10 mouse cellular contexts compared by ENCODE assay signal in genomic region chr4:58447841-58448240, GRCm38 (mm10).
DNase-seq lines count a peak whose midpoint lies in the region; TF ChIP-seq lines count a peak whose summit lies in the region.
"Had no signal": no experiment of that assay in that cellular context is flagged by ENCODE, and none has a peak within 500 bp of the region (broad histone marks: within the 10 kb centered on the region; RNA-seq: fewer than 3 reads in every experiment).

No protein-coding gene starts in this region.

- no peak overlapping the region for H3K4me3 ChIP-seq in heart, adult 2 months
- H3K4me3 ChIP-seq in heart, embryonic 10.5 days = no peak overlapping the region

- no peak for TF ChIP-seq POLR2A in heart, adult 2 months (IDR thresholded peaks at IDR 0.05; ENCODE audit: insufficient read depth, low read depth, low read length)

- H3K9ac ChIP-seq in heart, adult 2 months (ENCODE audit: low read depth, low read length) = no peak overlapping the region
- H3K9ac ChIP-seq: liver, embryonic 14.5 days had no signal

- H3K27me3 ChIP-seq in heart, adult 2 months (ENCODE audit: control insufficient read depth, insufficient read depth, low read length) = no peaks in the 10 kb centered on the region
- no peaks in the 10 kb centered on the region for H3K27me3 ChIP-seq in heart, embryonic 10.5 days (ENCODE audit: insufficient read depth, poor library complexity, severe bottlenecking)

- H3K36me3 ChIP-seq in heart, adult 2 months (ENCODE audit: control insufficient read depth, insufficient read depth, low read length) = peaks cover 3% of the 10 kb centered on the region; the same call in 1 of the 2 replicates
- H3K36me3 ChIP-seq in heart, embryonic 10.5 days = no peaks in the 10 kb centered on the region

- H3K4me1 ChIP-seq in heart, adult 2 months (ENCODE audit: control insufficient read depth, insufficient read depth, low read length) = peaks cover 1% of the 10 kb centered on the region
- no peaks in the 10 kb centered on the region for H3K4me1 ChIP-seq in heart, embryonic 10.5 days

- TF ChIP-seq EP300 in heart, adult 2 months (IDR thresholded peaks at IDR 0.05; ENCODE audit: insufficient read depth, low read depth, low read length) = peak; percentile 59; the same call in 1 of the 2 replicates

- H3K79me2 ChIP-seq in heart, adult 2 months (replicated peaks; ENCODE audit: control insufficient read depth, insufficient read depth, low read length) = no peaks in the 10 kb centered on the region

- H3K9me3 ChIP-seq in heart, embryonic 10.5 days = no peaks in the 10 kb centered on the region

- H3K27ac ChIP-seq in heart, adult 2 months = no peak overlapping the region; the same call in 1 of the 2 replicates
- no peak overlapping the region for H3K27ac ChIP-seq in heart, embryonic 10.5 days
- H3K27ac ChIP-seq: liver, embryonic 14.5 days had no signal

- no peak for TF ChIP-seq CTCF in heart, adult 2 months (IDR thresholded peaks at IDR 0.05)

- intact Hi-C loops in heart, adult 2 months (cut with DNase I) = no loop called here
- intact Hi-C loops in heart, postnatal 36 days (cut with DNase I) = no loop called here

- 33% methylated on average over 7 of the region's 7 CpGs for whole genome bisulfite sequencing in heart, adult 2 months
- 80% methylated on average over 7 of the region's 7 CpGs for WGBS in heart, embryonic 10.5 days

- DNase-seq in heart, adult 2 months = peak; percentile 53 to 69
- no peak for DNase-seq in heart, embryonic 10.5 days (ENCODE audit: low spot score)
- DNase-seq in urinary bladder, postnatal 14 days (ENCODE audit: low spot score) = peak; percentile 48
- no peak for DNase-seq in urinary bladder, postnatal 10 days (ENCODE audit: low spot score)
- DNase-seq in heart, postnatal 36 days = peak; percentile 60 to 62
- DNase-seq in thymus, postnatal 10 days (ENCODE audit: low spot score in 2 of 2) = no peak
- no peak for DNase-seq in cerebellum, adult 18-20 months
- DNase-seq: cerebellum, postnatal 36 days; thymus, postnatal 14 days had no signal

Comparison
In these comparisons a context has a peak if more than half of its experiments do, and no peak if none do; other contexts are left out.
1. DNase-seq: peak in heart, adult 2 months (2 of 2), urinary bladder, postnatal 14 days (single experiment) and heart, postnatal 36 days (2 of 2); none in heart, embryonic 10.5 days (single experiment), urinary bladder, postnatal 10 days (single experiment), thymus, postnatal 10 days (0 of 2) and cerebellum, adult 18-20 months (0 of 2).